Mouse (Mus musculus): ENCODE results near the gene Sf3b1.

GRCm38 (mm10) chr1:55012513-55012912 lies 14.8 kb downstream of the Sf3b1 start:
- TF ChIP-seq CTCF (IDR thresholded peaks at IDR 0.05; ENCODE audit: low read depth, low read length) (peak; percentile 3; the same call in 1 of the 2 replicates), POLR2A (IDR thresholded peaks at IDR 0.05; ENCODE audit: extremely low read depth, insufficient read depth, low read length) (no peak)

All from liver, adult 2 months (tissue).